Mouse (Mus musculus) olfactory bulb, adult 2 months (tissue): Measurements from ENCODE around the gene Vgll4. TPM values are rescaled to one million over a fixed set of nuclear protein-coding genes. Genes with fewer than 3 reads are reported as not detected.

ENCODE experiments used
- H3K27ac ChIP-seq: fragments of 200-500 bp; 2 replicates; pipeline ENCODE4 v1.5.1; 2012; ENCODE audit warnings: low read depth, low read length; ENCODE audit not compliant: insufficient read depth
- H3K4me1 ChIP-seq: fragments of 200-500 bp; 2 replicates; pipeline ENCODE4 v1.6.1; 2012; ENCODE audit warnings: low read length; ENCODE audit not compliant: control insufficient read depth, insufficient read depth
- H3K4me3 ChIP-seq: fragments of 200-500 bp; 2 replicates; pipeline ENCODE4 v1.5.1; 2012; ENCODE audit warnings: mild to moderate bottlenecking, low read depth, low read length, moderate library complexity; ENCODE audit not compliant: insufficient read depth
- CTCF ChIP-seq: fragments of 200-500 bp; IDR thresholded peaks from 2 replicates; pipeline ENCODE4 v1.5.1; 2012; ENCODE audit warnings: low read depth, mild to moderate bottlenecking, low read length, moderate library complexity; ENCODE audit not compliant: insufficient read depth
- POLR2A ChIP-seq: fragments of 200-500 bp; IDR thresholded peaks from 2 replicates; pipeline ENCODE4 v1.6.1; 2012; ENCODE audit warnings: mild to moderate bottlenecking, low read depth, low read length, moderate library complexity; ENCODE audit not compliant: insufficient read depth
- WGBS: fragments of 180-500 bp; shearing (Covaris S2); methylation state at CpG from one replicate; pipeline ENCODE4 v1.1.7; 2018; 5-methylcytosine and 5-hydroxymethylcytosine counted together
- polyA plus RNA-seq: library from polyadenylated mRNA; stranded (reverse); fragments of >200 nt; gene quantifications from 2 replicates; pipeline ENCODE4 v1.2.4, GENCODE M21; 2012; ENCODE audit warnings: low replicate concordance; ENCODE audit not compliant: missing spikeins, insufficient read depth, insufficient read length

Vgll4 gene
- polyA plus RNA-seq, 1 experiment = not detected

DNA sequence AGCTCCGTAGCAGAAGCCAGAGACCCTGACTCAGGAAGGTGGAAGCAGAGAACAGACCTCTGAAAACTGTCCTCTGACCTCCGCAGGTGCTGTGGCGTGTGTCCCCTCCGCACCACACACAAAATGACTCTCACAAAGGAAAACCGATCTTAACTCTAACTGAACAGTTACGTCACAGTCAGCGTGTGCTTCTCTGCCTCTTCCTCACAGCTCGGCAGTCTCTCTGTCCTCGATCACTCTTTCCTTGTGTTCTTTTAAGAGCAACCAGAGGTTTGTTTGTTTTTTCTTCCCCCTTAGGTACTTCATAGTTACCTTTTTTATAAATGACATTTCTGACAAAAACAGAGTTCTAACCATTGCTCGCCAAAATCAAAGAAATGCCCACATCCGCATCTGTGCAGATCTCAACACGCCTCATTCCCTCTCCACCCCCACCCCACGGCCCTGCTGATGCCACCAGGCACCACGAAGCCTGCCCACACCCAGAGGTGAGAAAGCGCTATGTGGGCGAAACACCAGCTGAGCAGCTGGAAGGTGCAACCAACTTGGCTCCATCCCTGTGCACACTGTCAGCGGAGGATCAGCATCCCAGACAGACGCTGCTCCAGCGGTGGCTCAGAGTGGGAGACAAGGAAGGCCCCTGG, 33.4 kb downstream of the Vgll4 start:
- Histone ChIP-seq H3K27ac (0 out of 2 replicates have a peak overlapping the region, but pooled peaks have one; percentile 8), H3K4me1 (peaks cover 22% of the 10 kb centered on the region), H3K4me3 (no peak overlapping the region)
- WGBS = 59% methylated on average over 19 of the region's 19 CpGs
- no peak for TF ChIP-seq POLR2A
- no peak for TF ChIP-seq CTCF

GRCm38 (mm10) chr6:114935362-114935761, 34.4 kb downstream of the Vgll4 start:
- TF ChIP-seq CTCF (no peak), POLR2A (no peak)
- WGBS = 83% methylated on average over 3 of the region's 3 CpGs
- Histone ChIP-seq H3K4me1 (peaks cover 32% of the 10 kb centered on the region), H3K4me3 (no peak overlapping the region), H3K27ac (no peak overlapping the region)

DNA sequence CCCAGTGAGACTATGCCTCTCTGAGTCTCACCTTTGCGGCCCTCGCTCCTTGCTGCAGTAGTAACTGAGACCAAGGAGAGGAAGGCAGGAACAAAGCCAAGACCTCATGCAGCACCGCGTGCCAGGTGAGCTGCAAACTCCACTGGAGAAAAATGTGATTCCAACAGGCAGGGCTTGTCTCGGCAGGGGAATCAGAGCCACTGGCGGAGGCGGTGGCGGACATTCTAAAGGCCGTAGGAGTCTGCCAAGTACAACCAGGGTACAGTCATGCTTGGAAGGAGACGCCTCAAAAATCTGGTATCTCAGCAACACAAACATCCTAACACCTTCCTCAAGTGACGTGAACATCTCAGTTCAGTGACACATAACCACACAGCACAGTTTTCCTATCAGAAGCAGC, 35.7 kb downstream of the Vgll4 start:
- no peak overlapping the region for H3K27ac ChIP-seq
- H3K4me1 ChIP-seq = peaks cover 37% of the 10 kb centered on the region
- WGBS = 69% methylated on average over 11 of the region's 11 CpGs
- no peak for TF ChIP-seq POLR2A
- TF ChIP-seq CTCF = no peak
- no peak overlapping the region for H3K4me3 ChIP-seq

GRCm38 (mm10) chr6:114932991-114933392, 36.8 kb downstream of the Vgll4 start:
- Histone ChIP-seq H3K4me1 (peaks cover 37% of the 10 kb centered on the region), H3K27ac (no peak overlapping the region), H3K4me3 (no peak overlapping the region)
- WGBS = 78% methylated on average over 3 of the region's 3 CpGs
- TF ChIP-seq CTCF = no peak

GRCm38 (mm10) chr6:114932116-114932500, 37.7 kb downstream of the Vgll4 start:
- Histone ChIP-seq H3K27ac (peak overlapping the region; percentile 66; the same call in 1 of the 2 replicates), H3K4me3 (no peak overlapping the region), H3K4me1 (peaks cover 36% of the 10 kb centered on the region)
- 76% methylated on average over 5 of the region's 5 CpGs for WGBS
- no peak for TF ChIP-seq POLR2A

DNA sequence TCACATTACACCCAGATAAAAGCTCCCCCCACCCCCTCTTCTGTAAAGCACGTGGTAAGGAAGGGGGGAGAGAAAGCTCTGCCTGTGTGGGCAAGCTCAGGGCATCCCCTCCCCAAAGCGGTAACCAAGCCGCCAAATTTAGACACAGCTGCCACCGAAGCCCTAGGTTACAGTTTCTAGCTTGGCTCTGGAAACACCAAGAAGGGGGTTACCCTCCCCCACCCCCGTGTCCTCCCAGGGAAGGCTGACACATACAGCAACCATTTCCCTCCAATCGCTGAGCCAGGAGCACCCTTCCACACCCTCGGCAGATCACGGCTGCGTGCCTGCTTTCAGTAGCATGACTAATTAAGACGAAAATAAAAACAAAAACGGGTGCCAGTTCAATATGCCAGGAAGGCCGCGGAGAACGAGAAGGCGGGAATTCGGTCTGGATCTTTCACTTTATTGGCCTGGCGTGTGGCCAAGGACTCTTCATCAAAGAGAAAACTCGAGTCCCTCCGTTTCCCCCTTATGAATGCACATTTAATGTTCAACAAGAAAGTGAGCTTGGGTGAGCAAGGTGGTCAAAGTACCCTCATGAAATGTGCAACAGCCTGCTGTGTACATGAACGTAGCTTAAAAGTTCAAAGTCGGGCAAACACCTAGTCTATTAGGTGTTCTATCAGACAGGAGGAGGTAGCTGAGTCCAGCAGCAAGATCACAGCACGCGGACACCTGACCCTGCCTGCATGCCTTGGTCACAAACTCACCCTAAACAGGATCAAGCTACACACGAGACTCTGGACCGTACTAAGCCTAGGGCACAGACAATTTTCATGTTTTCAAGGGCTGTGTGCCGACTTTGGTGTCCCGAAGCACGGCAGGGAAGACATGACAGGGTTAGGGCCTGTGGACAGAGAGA, 38.3 kb downstream of the Vgll4 start:
- Histone ChIP-seq H3K4me3 (peak overlapping the region; percentile 17), H3K4me1 (peaks cover 30% of the 10 kb centered on the region), H3K27ac (peak overlapping the region; percentile 66)
- TF ChIP-seq CTCF (no peak), POLR2A (no peak)
- WGBS = 25% methylated on average over 28 of the region's 28 CpGs

GRCm38 (mm10) chr6:114930646-114931045, 39.1 kb downstream of the Vgll4 start:
- 81% methylated on average over 8 of the region's 8 CpGs for WGBS
- no peak overlapping the region for H3K4me3 ChIP-seq
- no peak for TF ChIP-seq POLR2A
- TF ChIP-seq CTCF = no peak
- peaks cover 28% of the 10 kb centered on the region for H3K4me1 ChIP-seq
- peak overlapping the region; percentile 66 for H3K27ac ChIP-seq

DNA sequence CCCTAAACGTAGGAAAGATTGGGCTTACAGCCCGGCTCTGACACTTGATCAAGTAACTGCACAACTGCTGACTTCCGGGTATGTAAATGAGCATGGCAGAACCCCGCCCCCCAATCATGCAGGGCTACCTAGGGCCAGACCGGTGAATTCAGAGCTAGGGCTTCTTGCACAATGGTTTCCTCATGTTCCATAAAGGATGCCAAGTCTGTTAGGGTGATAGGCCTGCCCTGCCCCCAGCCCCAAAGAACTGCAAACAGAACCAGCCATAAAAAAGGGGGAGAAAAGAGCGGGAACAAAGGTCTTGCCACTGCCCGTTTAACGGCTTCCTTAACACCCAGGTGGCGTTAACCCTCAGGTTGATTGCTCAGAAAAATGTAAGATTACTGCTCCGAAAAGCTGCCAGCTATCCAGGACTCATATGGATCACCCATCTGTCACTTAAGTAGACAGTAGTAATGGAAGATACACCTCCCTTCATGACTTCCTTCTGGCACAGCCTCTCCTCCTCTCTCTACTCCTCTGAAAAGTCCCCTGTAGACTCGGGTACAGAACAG, 39.7 kb downstream of the Vgll4 start:
- Histone ChIP-seq H3K27ac (no peak overlapping the region), H3K4me1 (peaks cover 28% of the 10 kb centered on the region), H3K4me3 (no peak overlapping the region)
- no peak for TF ChIP-seq CTCF
- TF ChIP-seq POLR2A = no peak
- WGBS = 65% methylated on average over 11 of the region's 11 CpGs

DNA sequence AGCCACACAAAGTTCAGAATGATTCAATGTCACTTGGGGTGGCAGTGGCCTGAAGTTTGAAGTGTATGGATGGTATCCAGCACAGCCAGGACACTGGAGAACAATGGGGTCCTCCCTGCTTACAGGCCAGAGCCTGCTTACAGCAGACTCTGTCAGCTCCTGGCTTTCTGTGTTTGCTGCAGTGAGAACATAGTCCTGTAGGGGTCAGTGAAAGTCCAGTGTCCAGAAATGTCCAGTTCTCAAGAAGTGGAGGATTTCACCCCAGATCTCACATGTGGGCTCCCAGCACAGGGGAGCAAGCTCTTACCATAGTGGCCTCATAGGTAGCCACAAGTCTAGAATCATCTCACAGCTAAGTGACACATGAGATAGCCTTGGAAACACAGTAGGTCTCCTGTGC, 40.4 kb downstream of the Vgll4 start:
- no peak overlapping the region for H3K27ac ChIP-seq
- TF ChIP-seq POLR2A (no peak), CTCF (no peak)
- H3K4me1 ChIP-seq = peaks cover 28% of the 10 kb centered on the region
- no peak overlapping the region for H3K4me3 ChIP-seq
